Mouse (Mus musculus) erythroid progenitor cell, adult 5-6 weeks (primary cell): ENCODE measurements around the gene Atp7b. TPM values are rescaled to one million over a fixed set of nuclear protein-coding genes. Genes with fewer than 3 reads are reported as not detected.

Source experiments
- ATAC-seq: replicated peaks from 2 replicates; pipeline ENCODE4 v1.8.0; 2016; ENCODE audit warnings: moderate number of reproducible peaks, mild to moderate bottlenecking, moderate TSS enrichment, inconsistent platforms; ENCODE audit not compliant: poor library complexity, low FRiP score, severe bottlenecking
- total RNA-seq, 2 experiments: library from RNA; stranded (forward) in 1 of 2; stranded (reverse) in 1 of 2; fragments of 150-400 nt in 1 of 2; fragments of 186-747, 209-891 nt in 1 of 2; gene quantifications; 2 replicates each; pipeline versions ENCODE4 v1.2.3 to v1.2.4; 2015 to 2017; ENCODE audit warnings: low replicate concordance in 2 of 2

Atp7b gene
- total RNA-seq, 2 experiments from 2014 or later: 4.5 to 11.3 TPM

DNA sequence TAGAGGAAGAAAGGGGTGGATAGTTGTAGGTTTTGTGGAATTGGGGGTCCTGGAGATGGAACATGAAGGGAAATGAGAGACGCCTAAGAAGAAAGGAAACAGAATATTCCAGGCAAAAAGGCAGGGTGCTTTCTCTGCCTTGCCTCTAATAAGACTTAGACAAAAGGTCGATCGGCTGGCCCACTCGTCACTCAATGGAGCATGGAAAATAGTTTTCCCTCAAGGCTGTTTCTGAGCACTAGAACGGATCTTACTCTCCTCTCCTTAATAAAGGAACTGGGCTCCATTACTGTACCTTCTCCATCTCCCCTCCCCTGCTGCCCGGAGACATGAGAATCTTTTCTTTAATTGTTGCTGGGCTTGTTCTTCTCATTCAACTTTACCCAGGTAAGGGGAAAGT lies 113.6 kb downstream of the Atp7b start, which contains the start of gene Defb13:
Defb13 (plus strand) TSS at position 301 of the 400 bp plus-strand sequence.
- ATAC-seq: no peak

Other genes with a start within 250 kb of the Atp7b start
- gene Defb50, start 236.8 kb downstream of the Atp7b start, total RNA-seq (2015; ENCODE audit: low replicate concordance): not detected in 2 replicates
- gene Defb50, start 236.8 kb downstream of the Atp7b start, total RNA-seq (2017; ENCODE audit: low replicate concordance): not detected in 2 replicates
- gene Defb2, start 220.4 kb downstream of the Atp7b start, total RNA-seq (2015; ENCODE audit: low replicate concordance): not detected in 2 replicates
- not detected in 2 replicates for gene Defb2, start 220.4 kb downstream of the Atp7b start, total RNA-seq (2017; ENCODE audit: low replicate concordance)
- gene Defb10, start 201.4 kb downstream of the Atp7b start, total RNA-seq (2015; ENCODE audit: low replicate concordance): not detected in 2 replicates
- gene Defb10, start 201.4 kb downstream of the Atp7b start, total RNA-seq (2017; ENCODE audit: low replicate concordance): not detected in 2 replicates
- not detected in 2 replicates for gene Defb9, start 174.9 kb downstream of the Atp7b start, total RNA-seq (2015; ENCODE audit: low replicate concordance)
- gene Defb9, start 174.9 kb downstream of the Atp7b start, total RNA-seq (2017; ENCODE audit: low replicate concordance): not detected in 2 replicates
- gene Defb11, start 153.9 kb downstream of the Atp7b start, total RNA-seq (2015; ENCODE audit: low replicate concordance): not detected in 2 replicates
- gene Defb11, start 153.9 kb downstream of the Atp7b start, total RNA-seq (2017; ENCODE audit: low replicate concordance): not detected in 2 replicates
- not detected in 2 replicates for gene Defb15, start 127.6 kb downstream of the Atp7b start, total RNA-seq (2015; ENCODE audit: low replicate concordance)
- not detected in 2 replicates for gene Defb15, start 127.6 kb downstream of the Atp7b start, total RNA-seq (2017; ENCODE audit: low replicate concordance)
- gene Defb35, start 122.0 kb downstream of the Atp7b start, total RNA-seq (2015; ENCODE audit: low replicate concordance): not detected in 2 replicates
- not detected in 2 replicates for gene Defb35, start 122.0 kb downstream of the Atp7b start, total RNA-seq (2017; ENCODE audit: low replicate concordance)
- gene Defb13, start 113.5 kb downstream of the Atp7b start, total RNA-seq (2015; ENCODE audit: low replicate concordance): not detected in 2 replicates
- not detected in 2 replicates for gene Defb13, start 113.5 kb downstream of the Atp7b start, total RNA-seq (2017; ENCODE audit: low replicate concordance)
- not detected in 2 replicates for gene Fam90a1a, start 101.6 kb downstream of the Atp7b start, total RNA-seq (2015; ENCODE audit: low replicate concordance)
- gene Fam90a1a, start 101.6 kb downstream of the Atp7b start, total RNA-seq (2017; ENCODE audit: low replicate concordance): not detected in 2 replicates
- not detected in 2 replicates for gene Ccdc70, start 90.5 kb downstream of the Atp7b start, total RNA-seq (2015; ENCODE audit: low replicate concordance)
- not detected in 2 replicates for gene Ccdc70, start 90.5 kb downstream of the Atp7b start, total RNA-seq (2017; ENCODE audit: low replicate concordance)
- gene Alg11, start 416 bp upstream of the Atp7b start, total RNA-seq (2015; ENCODE audit: low replicate concordance): 3.2 and 5.4 TPM in 2 replicates
- gene Alg11, start 416 bp upstream of the Atp7b start, total RNA-seq (2017; ENCODE audit: low replicate concordance): 4.7 and 28.4 TPM in 2 replicates
- not detected in 2 replicates for gene Nek5, start 64.7 kb upstream of the Atp7b start, total RNA-seq (2015; ENCODE audit: low replicate concordance)
- not detected in 2 replicates for gene Nek5, start 64.7 kb upstream of the Atp7b start, total RNA-seq (2017; ENCODE audit: low replicate concordance)
- 18.9 and 45.0 TPM in 2 replicates for gene Nek3, start 106.1 kb upstream of the Atp7b start, total RNA-seq (2015; ENCODE audit: low replicate concordance)
- 39.0 and 46.9 TPM in 2 replicates for gene Nek3, start 106.1 kb upstream of the Atp7b start, total RNA-seq (2017; ENCODE audit: low replicate concordance)
- gene Ckap2, start 125.5 kb upstream of the Atp7b start, total RNA-seq (2015; ENCODE audit: low replicate concordance): 292 and 294 TPM in 2 replicates
- 270 and 283 TPM in 2 replicates for gene Ckap2, start 125.5 kb upstream of the Atp7b start, total RNA-seq (2017; ENCODE audit: low replicate concordance)
- 7.1 and 7.2 TPM in 2 replicates for gene Vps36, start 132.5 kb upstream of the Atp7b start, total RNA-seq (2015; ENCODE audit: low replicate concordance)
- 6.0 and 6.1 TPM in 2 replicates for gene Vps36, start 132.5 kb upstream of the Atp7b start, total RNA-seq (2017; ENCODE audit: low replicate concordance)
- not detected in 2 replicates for gene Thsd1, start 167.0 kb upstream of the Atp7b start, total RNA-seq (2015; ENCODE audit: low replicate concordance)
- gene Thsd1, start 167.0 kb upstream of the Atp7b start, total RNA-seq (2017; ENCODE audit: low replicate concordance): 0.13 TPM in 1 of 2 replicates, not detected in the other
- gene Tpte, start 223.1 kb upstream of the Atp7b start, total RNA-seq (2015; ENCODE audit: low replicate concordance): not detected in 2 replicates
- gene Tpte, start 223.1 kb upstream of the Atp7b start, total RNA-seq (2017; ENCODE audit: low replicate concordance): not detected in 2 replicates